Mouse (Mus musculus) 3134 (cell line): ENCODE data around the gene Rps19bp1.
A peak's percentile ranks its signal among the peaks of the same experiment; 100 is the strongest.

Source experiments
- DNase-seq: peaks from one replicate; pipeline ENCODE4 v3.0.0-alpha.2; 2011; ENCODE audit warnings: low spot score; ENCODE audit not compliant: insufficient read length; ENCODE audit errors: extremely low read depth

The Rps19bp1 gene

GRCm38 (mm10) chr15:80257602-80258239 lies 6.4 kb downstream of the Rps19bp1 start:
- DNase-seq, result peak; percentile 38

GRCm38 (mm10) chr15:80256656-80257601 lies 7.2 kb downstream of the Rps19bp1 start:
- DNase-seq, result peak; percentile 37

GRCm38 (mm10) chr15:80256242-80256641 lies 7.9 kb downstream of the Rps19bp1 start:
- no peak for DNase-seq

GRCm38 (mm10) chr15:80255646-80256121 lies 8.4 kb downstream of the Rps19bp1 start:
- peak; percentile 93 for DNase-seq

- DNase-seq, result peak; percentile 100
Observed at GRCm38 (mm10) chr15:80254847-80255645, 9.1 kb downstream of the Rps19bp1 start, which contains the start of gene Atf4. Gene Atf4, plus strand, starts transcription at chr15:80255184.

GRCm38 (mm10) chr15:80254207-80254606 lies 9.9 kb downstream of the Rps19bp1 start:
- DNase-seq, result peak; percentile 42

GRCm38 (mm10) chr15:80253530-80253929 lies 10.6 kb downstream of the Rps19bp1 start:
- no peak for DNase-seq

- DNase-seq, result no peak
Observed at GRCm38 (mm10) chr15:80250586-80250985, 13.5 kb downstream of the Rps19bp1 start.

GRCm38 (mm10) chr15:80249672-80250071 lies 14.4 kb downstream of the Rps19bp1 start:
- no peak for DNase-seq

GRCm38 (mm10) chr15:80248596-80248995 lies 15.5 kb downstream of the Rps19bp1 start:
- no peak for DNase-seq

- no peak for DNase-seq
Observed at GRCm38 (mm10) chr15:80248135-80248534, 16.0 kb downstream of the Rps19bp1 start.

GRCm38 (mm10) chr15:80235535-80235934 lies 28.6 kb downstream of the Rps19bp1 start, which contains the start of gene AC140267.1:
Gene AC140267.1, plus strand, starts transcription at chr15:80235835.
- no peak for DNase-seq

- DNase-seq, result peak; percentile 100
Observed at GRCm38 (mm10) chr15:80233733-80234509, 30.2 kb downstream of the Rps19bp1 start, which contains the start of gene Mief1. Gene Mief1, plus strand, starts transcription at chr15:80234018.

- DNase-seq, result no peak
Observed at GRCm38 (mm10) chr15:80233053-80233452, 31.1 kb downstream of the Rps19bp1 start.

GRCm38 (mm10) chr15:80232331-80232730 lies 31.8 kb downstream of the Rps19bp1 start:
- no peak for DNase-seq

GRCm38 (mm10) chr15:80228071-80228800 lies 35.9 kb downstream of the Rps19bp1 start:
- no peak for DNase-seq

- DNase-seq, result no peak
Observed at GRCm38 (mm10) chr15:80225796-80226195, 38.3 kb downstream of the Rps19bp1 start.

- peak; percentile 72 for DNase-seq
Observed at GRCm38 (mm10) chr15:80225208-80225607, 38.9 kb downstream of the Rps19bp1 start.

GRCm38 (mm10) chr15:80223751-80224150 lies 40.4 kb downstream of the Rps19bp1 start:
- DNase-seq, result no peak
